Mouse (Mus musculus) neural tube, embryonic 11.5 days (tissue): ENCODE measurements around the gene Rpl24. TPM values are rescaled to one million over a fixed set of nuclear protein-coding genes. Genes with fewer than 3 reads are reported as not detected.

ENCODE experiments used
- ATAC-seq: fragments of 200-750 bp; cut with Nextera tagmentation; 2 replicates; pipeline ENCODE4 v1.8.0; 2017; ENCODE audit warnings: moderate number of reproducible peaks, mild to moderate bottlenecking, moderate TSS enrichment, moderate library complexity; ENCODE audit not compliant: insufficient read depth, low FRiP score, low TSS enrichment
- DNase-seq: peaks from one replicate; pipeline ENCODE4 v3.0.0-alpha.2; 2015; ENCODE audit warnings: low spot score
- H3K27ac ChIP-seq: fragments of 300-500 bp; sonication (generic); 2 replicates; pipeline ENCODE4 v1.5.1; 2014; ENCODE audit warnings: low read depth, mild to moderate bottlenecking, low read length
- H3K27me3 ChIP-seq: fragments of 300-500 bp; sonication (generic); 2 replicates; pipeline ENCODE4 v1.6.1; 2014; ENCODE audit warnings: mild to moderate bottlenecking, low read length, mixed read lengths; ENCODE audit not compliant: control insufficient read depth, insufficient read depth
- H3K36me3 ChIP-seq: fragments of 300-500 bp; sonication (generic); 2 replicates; pipeline ENCODE4 v1.6.1; 2014; ENCODE audit warnings: mild to moderate bottlenecking, low read length, moderate library complexity, mixed read lengths; ENCODE audit not compliant: control insufficient read depth, insufficient read depth
- H3K4me1 ChIP-seq: fragments of 300-500 bp; sonication (generic); 2 replicates; pipeline ENCODE4 v1.6.1; 2014; ENCODE audit warnings: low read length, mixed read lengths; ENCODE audit not compliant: control insufficient read depth, insufficient read depth
- H3K4me2 ChIP-seq: fragments of 300-500 bp; sonication (generic); 2 replicates; pipeline ENCODE4 v1.6.1; 2014; ENCODE audit warnings: low read depth, mild to moderate bottlenecking, moderate library complexity
- H3K4me3 ChIP-seq: fragments of 300-500 bp; sonication (generic); 2 replicates; pipeline ENCODE4 v1.5.1; 2014; ENCODE audit warnings: low read depth, low read length
- H3K9ac ChIP-seq: fragments of 300-500 bp; sonication (generic); 2 replicates; pipeline ENCODE4 v1.6.1; 2014; ENCODE audit warnings: mild to moderate bottlenecking, low read length
- H3K9me3 ChIP-seq: fragments of 300-500 bp; sonication (generic); 2 replicates; pipeline ENCODE4 v1.6.1; 2016; ENCODE audit warnings: low read length; ENCODE audit not compliant: control insufficient read depth
- whole genome bisulfite sequencing: fragments of 180-500 bp; shearing (Covaris S2); extraction: QIAGEN DNeasy Blood & Tissue Kit; methylation state at CpG from one replicate; pipeline ENCODE4 v1.1.7; 2014; 5-methylcytosine and 5-hydroxymethylcytosine counted together
- polyA plus RNA-seq: library from polyadenylated mRNA; unstranded; fragments of >200 nt; fragmentation: Nextera tagmentation; extraction: Ambion mirVana; gene quantifications from 2 replicates; pipeline ENCODE4 v1.2.1, GENCODE M21; 2014

Rpl24 gene
- polyA plus RNA-seq, 1 experiment from 2014 or later: 690 TPM

GRCm38 (mm10) chr16:55974256-55974902 lies 8.3 kb downstream of the Rpl24 start:
- Histone ChIP-seq H3K4me2 (peak overlapping the region; percentile 64), H3K4me3 (peak overlapping the region; percentile 98), H3K27me3 (no peaks in the 10 kb centered on the region), H3K9me3 (no peaks in the 10 kb centered on the region), H3K4me1 (peaks cover 9% of the 10 kb centered on the region), H3K36me3 (peaks cover 11% of the 10 kb centered on the region), H3K27ac (peak overlapping the region; percentile 70), H3K9ac (peak overlapping the region; percentile 79)
- DNase-seq (peak; percentile 90), ATAC-seq (peak; percentile 73)
- under 1% methylated on average over 41 of the region's 55 CpGs for WGBS

GRCm38 (mm10) chr16:55974903-55975285 lies 8.8 kb downstream of the Rpl24 start:
- H3K4me1 ChIP-seq: peaks cover 9% of the 10 kb centered on the region
- H3K27ac ChIP-seq: no peak overlapping the region
- H3K36me3 ChIP-seq: peaks cover 11% of the 10 kb centered on the region
- no peak for DNase-seq
- no peak for ATAC-seq
- H3K9me3 ChIP-seq: no peaks in the 10 kb centered on the region
- WGBS: 12% methylated on average over 14 of the region's 14 CpGs
- peak overlapping the region; percentile 98 for H3K4me3 ChIP-seq
- H3K27me3 ChIP-seq: no peaks in the 10 kb centered on the region
- peak overlapping the region; percentile 64 for H3K4me2 ChIP-seq
- peak overlapping the region; percentile 79 for H3K9ac ChIP-seq

GRCm38 (mm10) chr16:55986001-55986400 lies 19.9 kb downstream of the Rpl24 start:
- H3K4me3 ChIP-seq: no peak overlapping the region
- no peak overlapping the region for H3K27ac ChIP-seq
- no peak for DNase-seq
- no peaks in the 10 kb centered on the region for H3K4me1 ChIP-seq
- H3K36me3 ChIP-seq: no peaks in the 10 kb centered on the region
- WGBS: 93% methylated on average over 3 of the region's 3 CpGs
- H3K9ac ChIP-seq: no peak overlapping the region
- H3K27me3 ChIP-seq: no peaks in the 10 kb centered on the region
- H3K4me2 ChIP-seq: no peak overlapping the region
- ATAC-seq: no peak
- H3K9me3 ChIP-seq: no peaks in the 10 kb centered on the region

DNA sequence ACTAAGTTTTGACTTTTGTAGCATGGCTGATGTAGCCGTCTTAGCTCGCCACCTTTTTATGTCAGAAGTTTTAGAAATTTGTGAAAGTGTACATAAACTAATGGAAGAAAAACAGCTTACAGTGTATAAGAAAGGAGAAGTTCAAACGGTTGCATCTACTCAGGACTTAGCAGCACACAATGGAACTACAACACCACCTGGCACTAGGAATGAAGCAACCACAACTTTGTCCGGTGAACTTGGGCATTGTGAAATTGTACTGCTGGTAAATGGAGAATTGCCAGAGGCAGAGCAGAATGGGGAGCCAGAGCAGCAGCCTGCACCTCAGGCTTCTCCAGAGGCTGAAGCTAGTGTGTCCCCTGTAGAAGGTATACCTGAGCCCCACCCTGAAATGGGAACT lies 24.2 kb downstream of the Rpl24 start:
- Histone ChIP-seq H3K4me3 (no peak overlapping the region), H3K4me1 (no peaks in the 10 kb centered on the region), H3K9me3 (no peaks in the 10 kb centered on the region), H3K9ac (no peak overlapping the region), H3K4me2 (no peak overlapping the region), H3K36me3 (peaks cover 2% of the 10 kb centered on the region), H3K27me3 (no peaks in the 10 kb centered on the region), H3K27ac (no peak overlapping the region)
- ATAC-seq: no peak
- 89% methylated on average over 4 of the region's 4 CpGs for WGBS
- no peak for DNase-seq

- H3K4me1 ChIP-seq: no peaks in the 10 kb centered on the region
- H3K27ac ChIP-seq: no peak overlapping the region
- 93% methylated on average over 2 of the region's 2 CpGs for WGBS
- H3K4me3 ChIP-seq: no peak overlapping the region
- peaks cover 2% of the 10 kb centered on the region for H3K36me3 ChIP-seq
- no peak overlapping the region for H3K9ac ChIP-seq
- H3K27me3 ChIP-seq: no peaks in the 10 kb centered on the region
- ATAC-seq: no peak
- no peaks in the 10 kb centered on the region for H3K9me3 ChIP-seq
- DNase-seq: no peak
- H3K4me2 ChIP-seq: no peak overlapping the region
Observed at GRCm38 (mm10) chr16:55994235-55994634, 28.2 kb downstream of the Rpl24 start.

DNA sequence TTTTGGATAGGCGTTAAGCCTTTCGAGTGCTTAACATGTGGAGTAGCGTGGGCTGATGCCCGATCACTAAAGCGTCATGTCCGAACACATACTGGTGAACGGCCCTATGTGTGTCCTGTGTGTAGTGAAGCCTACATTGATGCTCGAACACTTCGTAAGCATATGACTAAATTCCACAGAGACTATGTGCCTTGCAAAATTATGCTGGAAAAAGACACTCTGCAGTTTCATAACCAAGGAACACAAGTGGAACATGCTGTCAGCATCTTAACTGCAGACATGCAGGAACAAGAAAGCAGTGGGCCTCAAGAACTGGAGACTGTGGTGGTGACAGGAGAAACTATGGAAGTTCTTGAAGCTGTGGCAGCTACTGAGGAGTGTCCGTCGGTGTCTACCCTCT lies 40.7 kb downstream of the Rpl24 start:
- H3K36me3 ChIP-seq: peaks cover 8% of the 10 kb centered on the region
- ATAC-seq: no peak
- H3K4me3 ChIP-seq: no peak overlapping the region
- no peak overlapping the region for H3K9ac ChIP-seq
- WGBS: 96% methylated on average over 11 of the region's 11 CpGs
- H3K4me2 ChIP-seq: no peak overlapping the region
- no peaks in the 10 kb centered on the region for H3K4me1 ChIP-seq
- H3K27ac ChIP-seq: no peak overlapping the region
- no peak for DNase-seq
- H3K9me3 ChIP-seq: no peaks in the 10 kb centered on the region
- H3K27me3 ChIP-seq: no peaks in the 10 kb centered on the region

- Histone ChIP-seq H3K9ac (no peak overlapping the region), H3K4me2 (no peak overlapping the region), H3K4me3 (no peak overlapping the region), H3K36me3 (peaks cover 5% of the 10 kb centered on the region), H3K27ac (no peak overlapping the region), H3K4me1 (no peaks in the 10 kb centered on the region), H3K9me3 (no peaks in the 10 kb centered on the region), H3K27me3 (no peaks in the 10 kb centered on the region)
- ATAC-seq (no peak), DNase-seq (no peak)
- 92% methylated on average over 1 of the region's 1 CpGs for WGBS
Observed at GRCm38 (mm10) chr16:56008862-56009261, 42.8 kb downstream of the Rpl24 start.

DNA sequence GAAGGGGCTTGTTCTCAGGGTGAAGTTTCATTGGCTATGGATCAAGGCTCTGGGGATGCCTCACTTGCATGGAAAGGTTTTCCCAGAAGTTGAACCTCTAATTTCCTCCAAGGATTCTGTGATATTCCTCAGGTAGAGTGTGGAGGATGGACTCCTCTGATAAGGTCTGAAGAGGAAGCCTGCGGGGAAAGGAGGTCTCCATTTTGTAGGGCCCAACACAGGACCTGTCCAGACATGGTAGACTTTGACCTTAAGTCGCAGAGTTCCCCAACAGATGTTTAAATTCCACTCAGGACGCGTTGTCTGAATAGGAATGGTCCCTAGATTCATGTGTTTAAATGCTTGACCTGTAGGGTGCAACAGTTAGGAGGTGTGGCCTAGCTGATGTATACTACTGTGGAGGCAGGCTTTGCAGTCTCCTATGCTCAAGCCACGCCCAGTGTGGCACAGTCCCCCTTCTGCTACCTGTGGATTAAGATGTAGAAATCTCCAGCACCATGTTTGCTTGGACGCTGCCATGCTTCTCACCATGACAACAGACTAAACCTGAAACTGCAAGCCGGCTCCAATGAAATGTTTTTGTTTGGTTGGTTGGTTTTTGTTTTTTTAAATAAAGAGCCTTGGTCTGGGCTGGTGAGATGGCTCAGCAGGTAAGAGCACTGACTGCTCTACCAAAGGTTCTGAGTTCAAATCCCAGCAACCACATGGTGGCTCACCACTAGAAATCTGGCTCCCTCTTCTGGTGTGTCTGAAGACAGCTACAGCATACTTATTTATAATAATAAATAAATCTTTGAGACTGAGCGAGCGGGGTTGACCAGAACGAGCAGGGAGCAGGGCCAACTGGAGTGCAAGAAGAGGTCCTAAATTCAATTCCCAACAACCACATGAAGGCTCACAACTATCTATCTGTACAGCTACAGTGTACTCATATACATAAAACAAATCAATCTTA lies 47.0 kb downstream of the Rpl24 start:
- H3K4me1 ChIP-seq: no peaks in the 10 kb centered on the region
- ATAC-seq (0 out of 2 replicates have a peak, but pooled peaks have one; percentile 53), DNase-seq (no peak)
- no peaks in the 10 kb centered on the region for H3K27me3 ChIP-seq
- no peak overlapping the region for H3K4me2 ChIP-seq
- no peaks in the 10 kb centered on the region for H3K9me3 ChIP-seq
- no peak overlapping the region for H3K27ac ChIP-seq
- 92% methylated on average over 10 of the region's 10 CpGs for WGBS
- H3K4me3 ChIP-seq: no peak overlapping the region
- no peak overlapping the region for H3K9ac ChIP-seq
- peaks cover 7% of the 10 kb centered on the region for H3K36me3 ChIP-seq
